Mouse (Mus musculus) cerebellum, adult 9-10 months (tissue): ENCODE results near the gene Mpst.
A peak's percentile ranks its signal among the peaks of the same experiment; 100 is the strongest.

Experiments used
- DNase-seq: peaks from one replicate; pipeline ENCODE4 v3.0.0; 2022

Mpst gene

DNA sequence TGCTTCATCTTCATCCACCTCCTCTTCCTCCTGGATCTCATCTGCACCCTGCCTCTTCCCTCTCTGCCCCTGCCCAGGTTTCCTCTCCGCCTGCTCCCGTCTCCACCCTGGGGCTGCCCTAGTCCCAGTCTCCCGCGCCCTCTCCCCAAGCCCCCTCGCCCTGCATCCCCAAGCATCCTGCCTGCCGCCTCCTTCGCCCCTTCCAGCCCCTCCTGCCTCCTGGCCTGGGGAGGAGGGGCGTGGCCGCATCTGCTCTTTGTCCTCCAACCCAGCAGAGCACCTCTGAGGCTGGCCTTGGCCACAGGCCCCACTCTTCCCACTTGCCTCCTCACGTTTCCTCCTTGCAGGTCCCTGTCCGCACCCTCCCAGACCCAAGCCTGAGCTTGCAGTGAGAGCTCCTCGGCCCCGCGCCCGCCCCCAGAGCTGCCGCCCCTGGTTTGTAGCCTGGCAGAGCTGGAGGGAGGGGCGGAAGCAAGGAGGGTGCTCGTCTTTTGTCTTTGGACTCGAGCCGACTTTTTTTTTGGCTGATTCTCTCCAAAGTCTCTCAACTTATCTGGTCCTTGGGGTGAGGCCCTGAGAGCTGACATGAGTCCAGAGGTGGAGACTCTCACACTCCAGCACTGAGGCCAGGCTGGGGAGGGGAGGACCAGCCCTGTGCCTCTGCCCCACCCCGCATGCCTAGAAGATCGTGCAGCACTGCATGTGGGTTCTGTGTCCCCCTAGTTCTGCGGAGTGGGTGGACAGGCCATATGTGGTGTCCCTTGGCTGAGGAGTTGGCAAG lies 31.2 kb downstream of the Mpst start:
- DNase-seq: peak; percentile 73

- DNase-seq: no peak
Observed at GRCm38 (mm10) chr15:78438018-78438394, 31.8 kb downstream of the Mpst start.

- DNase-seq: no peak
Observed at GRCm38 (mm10) chr15:78438505-78438904, 32.3 kb downstream of the Mpst start.

- no peak for DNase-seq
Observed at GRCm38 (mm10) chr15:78438973-78439372, 32.8 kb downstream of the Mpst start.

DNA sequence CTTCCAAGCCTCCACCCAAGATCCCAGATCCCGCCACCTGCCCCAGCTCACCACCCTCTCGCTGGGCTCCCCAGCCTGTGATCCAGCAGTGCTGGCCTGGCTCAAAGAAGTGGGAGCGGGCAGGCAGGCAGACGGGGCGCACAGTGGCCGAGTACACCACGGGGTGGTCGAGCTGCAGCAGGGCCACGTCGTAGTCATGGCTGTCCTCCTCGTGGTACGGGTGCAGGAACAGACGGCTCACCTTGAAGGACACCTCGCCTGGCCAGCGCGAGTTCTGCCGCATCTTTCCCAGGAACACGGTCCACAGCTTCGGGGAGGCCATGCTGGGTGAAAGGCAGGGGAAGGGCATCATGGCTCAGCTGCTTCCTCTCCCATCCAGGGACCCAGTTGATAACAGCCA lies 36.0 kb downstream of the Mpst start:
- no peak for DNase-seq

DNA sequence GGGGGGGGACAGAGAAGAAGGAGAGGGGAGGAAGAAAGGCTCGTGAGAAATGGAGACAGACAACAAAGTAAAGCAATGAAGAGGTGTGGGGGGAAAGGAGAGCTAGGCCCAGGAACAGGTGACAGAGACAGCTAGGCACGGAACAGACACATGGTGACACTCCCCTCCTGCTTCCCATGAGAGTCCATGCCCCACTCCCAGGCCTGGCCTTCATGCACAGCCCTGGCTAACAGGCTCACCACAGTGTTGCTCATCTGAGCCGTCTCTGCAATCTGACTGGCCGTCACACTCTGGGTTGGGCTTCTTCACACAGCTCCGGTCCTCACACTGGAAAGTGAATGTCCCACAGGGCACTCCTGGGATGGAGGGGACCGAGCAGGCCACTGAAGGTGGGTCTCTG lies 37.6 kb downstream of the Mpst start:
- no peak for DNase-seq

DNA sequence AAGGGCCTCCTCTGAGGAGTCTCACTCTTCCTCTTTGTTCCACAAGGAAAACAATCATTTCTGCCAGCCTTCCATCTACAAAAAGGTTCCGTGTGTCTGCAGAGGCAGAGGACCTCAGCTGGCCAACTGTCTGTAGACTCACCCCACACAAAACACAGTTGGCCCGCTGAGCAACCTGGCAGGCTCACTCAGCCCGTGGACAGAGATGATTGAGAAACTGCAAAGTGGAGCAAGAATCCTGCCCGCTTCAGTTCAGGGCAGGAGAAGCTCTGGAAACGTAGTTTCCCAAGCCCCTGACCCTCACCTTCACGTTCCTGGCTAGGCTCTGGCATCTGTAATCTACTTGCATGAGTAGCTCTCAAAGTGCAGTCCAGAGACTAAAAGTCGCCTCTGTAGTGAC lies 40.9 kb downstream of the Mpst start:
- peak; percentile 53 for DNase-seq

DNA sequence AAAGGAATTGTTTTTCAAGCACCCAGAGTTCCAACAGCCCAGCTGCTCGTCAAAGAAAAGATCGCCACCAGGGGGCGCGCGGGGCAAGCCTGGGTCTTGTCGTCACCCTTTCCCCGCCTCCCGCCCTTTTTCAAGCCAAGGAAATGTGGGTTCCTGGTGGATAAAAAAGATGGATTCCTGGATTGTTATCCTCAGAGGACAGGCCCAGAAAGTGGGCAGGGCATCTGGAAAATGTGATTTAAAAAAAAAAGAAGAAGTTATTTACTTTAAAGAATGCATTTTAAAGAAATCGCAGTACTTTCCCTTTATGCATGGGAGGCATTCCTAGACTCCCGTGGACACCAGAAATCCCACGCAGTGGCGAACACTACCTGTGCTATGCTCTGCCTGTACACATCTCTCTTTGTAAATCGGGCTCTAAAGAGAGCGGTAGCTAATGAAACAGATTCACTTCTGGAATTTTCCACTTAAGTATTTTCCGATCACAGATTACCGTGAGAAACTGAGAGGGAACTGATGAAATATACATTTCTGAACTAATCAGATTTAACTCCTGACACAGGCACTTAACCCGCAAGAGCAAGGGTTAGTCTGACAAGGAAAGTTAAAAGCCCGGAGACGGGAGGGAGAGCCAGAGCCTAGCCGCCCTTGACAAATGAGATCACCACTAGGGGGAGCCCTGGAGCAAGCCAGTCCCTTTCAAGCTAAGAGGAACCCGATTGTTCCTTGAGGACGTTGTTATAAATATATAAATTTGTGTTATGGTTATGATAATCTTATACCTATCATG lies 41.7 kb downstream of the Mpst start:
- DNase-seq: peak; percentile 95

DNA sequence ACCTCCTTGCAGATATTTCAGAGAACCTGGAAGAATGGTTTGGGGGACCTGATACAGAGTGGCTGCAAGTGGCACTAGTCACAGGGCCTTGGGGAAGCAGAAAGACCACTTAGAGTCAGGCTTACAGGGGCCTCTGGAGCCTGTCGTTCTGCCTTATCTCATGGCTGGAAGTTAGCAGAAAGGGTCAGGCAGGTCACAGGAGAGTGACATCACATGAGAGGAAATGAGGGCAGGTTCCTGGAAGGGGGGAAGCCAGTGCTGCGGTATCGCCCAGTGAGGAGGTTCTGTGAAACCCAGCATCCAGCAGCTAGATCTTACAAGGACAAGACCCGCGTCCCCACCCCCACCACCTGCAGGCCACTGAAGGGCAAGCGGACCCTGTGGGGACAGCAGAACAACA lies 42.9 kb downstream of the Mpst start:
- DNase-seq: no peak

GRCm38 (mm10) chr15:78449694-78450418 lies 43.6 kb downstream of the Mpst start:
- DNase-seq: no peak

DNA sequence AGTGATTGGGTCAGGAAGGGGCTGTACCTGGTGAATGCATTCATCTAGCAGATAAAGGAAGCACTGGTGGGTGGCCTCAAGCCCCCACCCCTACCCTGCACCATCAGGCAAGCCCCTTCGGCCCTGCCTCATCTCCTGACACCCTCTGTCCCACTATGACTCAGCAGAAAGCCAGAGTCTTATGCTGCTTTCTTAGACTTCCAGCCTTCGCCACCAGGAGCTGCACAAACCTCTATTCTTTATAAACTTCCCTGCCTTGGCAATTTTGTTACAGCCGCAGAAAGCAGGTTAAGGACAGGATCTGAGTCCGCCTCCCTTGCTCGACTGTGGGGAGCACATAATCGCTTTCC lies 44.2 kb downstream of the Mpst start:
- no peak for DNase-seq

DNA sequence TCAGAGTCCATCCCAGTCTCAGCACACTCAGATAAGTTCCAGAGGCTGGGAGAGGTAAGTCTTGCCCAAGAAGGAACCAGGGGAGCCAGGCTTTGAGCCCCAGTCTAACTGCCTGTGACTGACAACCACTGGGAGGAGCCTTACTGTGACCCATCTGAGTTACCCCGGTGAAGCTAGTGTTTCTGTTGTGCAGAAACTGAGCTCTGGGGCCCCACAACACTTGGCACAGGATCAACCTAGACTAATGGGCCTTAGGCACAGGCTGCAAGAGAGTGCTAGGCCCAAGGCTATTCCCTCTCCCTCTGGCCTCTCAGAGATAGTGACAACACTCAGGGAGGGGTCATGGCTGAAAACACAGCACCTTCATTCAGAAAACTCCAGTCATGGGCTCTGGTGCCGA lies 45.0 kb downstream of the Mpst start:
- DNase-seq: no peak

GRCm38 (mm10) chr15:78452929-78453328 lies 46.7 kb downstream of the Mpst start:
- no peak for DNase-seq

DNA sequence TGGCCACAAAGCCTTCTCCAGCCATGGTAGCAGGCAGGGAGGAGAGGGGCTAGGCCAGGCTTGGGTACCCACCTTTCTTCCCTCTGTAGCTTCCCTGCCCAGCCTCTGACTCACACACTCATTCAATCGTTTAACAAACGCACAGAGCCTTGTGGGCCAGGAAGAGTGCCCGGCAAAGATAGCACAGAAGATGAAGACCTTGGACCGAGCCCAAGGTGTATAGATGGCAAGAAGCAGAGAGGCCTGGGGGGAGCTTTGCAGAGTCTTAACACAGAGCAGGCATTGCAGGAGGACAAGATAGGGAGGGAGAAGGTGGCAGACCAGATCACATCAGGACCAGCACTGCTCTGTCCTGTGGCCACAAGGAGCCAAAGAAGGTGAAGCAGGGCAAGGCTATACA lies 49.0 kb downstream of the Mpst start:
- DNase-seq: no peak

DNA sequence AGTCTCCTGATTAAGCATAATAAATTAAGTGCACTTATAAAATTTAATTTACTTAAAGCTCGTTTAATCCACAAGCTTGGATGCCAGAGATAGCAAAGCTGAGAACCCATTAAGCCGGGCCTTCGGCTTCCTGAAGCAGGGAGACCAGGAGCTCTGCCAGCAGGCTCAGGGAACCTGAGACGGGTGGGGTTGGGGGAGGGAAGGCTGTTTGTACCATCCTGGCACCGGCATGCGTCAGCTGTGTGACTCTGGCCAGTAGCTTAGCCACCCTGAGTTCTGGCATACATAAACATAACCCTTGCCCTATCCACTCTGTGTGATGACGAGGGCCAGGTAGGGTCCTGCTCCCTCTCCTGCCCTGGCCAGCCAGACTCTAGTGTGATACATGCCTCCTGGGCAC lies 49.8 kb downstream of the Mpst start:
- DNase-seq: no peak

DNA sequence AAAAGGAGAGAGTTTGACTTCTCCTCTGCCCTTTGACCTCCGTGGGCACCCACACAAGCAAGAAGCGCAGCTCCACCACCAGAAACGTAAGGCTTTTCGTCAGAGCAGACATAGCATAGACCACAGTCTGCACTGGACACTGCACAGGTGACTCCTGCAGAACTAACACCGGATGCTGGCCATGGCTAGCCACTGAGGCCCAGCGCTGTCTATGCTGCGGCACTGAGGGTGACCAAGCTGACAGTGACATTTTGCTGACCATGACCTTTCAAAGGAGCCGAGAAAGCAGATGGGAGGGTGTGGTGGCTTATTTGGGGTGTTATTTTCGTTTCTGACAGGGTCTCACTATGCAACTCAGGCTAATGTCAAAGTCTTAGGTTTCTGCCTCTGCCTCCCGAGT lies 51.0 kb downstream of the Mpst start:
- DNase-seq: no peak

DNA sequence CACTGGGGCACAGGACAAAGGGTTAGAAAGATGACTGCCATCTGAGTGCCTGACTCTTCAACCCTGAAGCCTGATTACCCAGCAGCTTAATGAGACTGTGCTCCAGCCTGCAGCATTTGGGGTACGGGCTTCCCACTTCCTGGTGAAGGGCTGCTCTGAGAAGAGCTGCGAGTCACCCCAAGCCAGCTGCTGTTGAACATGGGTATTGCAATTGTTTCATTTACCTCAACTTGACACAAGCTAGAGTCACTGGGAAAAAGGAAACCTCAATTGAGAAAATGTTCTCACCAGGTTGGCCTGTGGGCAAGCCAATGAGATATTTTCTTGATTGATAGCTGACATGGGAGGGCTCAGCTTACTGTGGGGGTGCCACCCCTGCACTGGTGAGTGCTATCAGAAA lies 56.8 kb downstream of the Mpst start:
- DNase-seq: no peak
